7 mouse cellular contexts compared by ENCODE assay signal in genomic region chr9:21918692-21919384, GRCm38 (mm10). TPM values are rescaled to one million over a fixed set of nuclear protein-coding genes. Genes with fewer than 3 reads are reported as not detected.
A peak's percentile ranks its signal among the peaks of the same experiment; 100 is the strongest.
DNase-seq lines count a peak whose midpoint lies in the region; ATAC-seq lines count a peak whose summit lies in the region.

No protein-coding gene starts in this region.

- DNase-seq in lung, postnatal 25 days (ENCODE audit: low spot score): no peak
- no peak for DNase-seq in kidney, postnatal 36 days
- DNase-seq in cerebellum, postnatal 25 days: no peak

- no peaks in the 10 kb centered on the region for H3K9me3 ChIP-seq in lung, embryonic 15.5 days
- no peaks in the 10 kb centered on the region for H3K9me3 ChIP-seq in forebrain, embryonic 13.5 days (replicated peaks)
- H3K9me3 ChIP-seq in limb, embryonic 12.5 days: no peaks in the 10 kb centered on the region
- H3K9me3 ChIP-seq in stomach, embryonic 15.5 days: no peaks in the 10 kb centered on the region

- peak overlapping the region; percentile 62 for H3K4me3 ChIP-seq in lung, embryonic 15.5 days
- H3K4me3 ChIP-seq in forebrain, embryonic 13.5 days: 0 out of 2 replicates have a peak overlapping the region, but pooled peaks have one; percentile 65
- peak overlapping the region; percentile 62; the same call in 1 of the 2 replicates for H3K4me3 ChIP-seq in limb, embryonic 12.5 days (replicated peaks)
- H3K4me3 ChIP-seq in stomach, embryonic 15.5 days (replicated peaks): peak overlapping the region; percentile 82; the same call in 1 of the 2 replicates

- WGBS in lung, embryonic 15.5 days: 16% methylated on average over 5 of the region's 5 CpGs
- 25% methylated on average over 5 of the region's 5 CpGs for WGBS in forebrain, embryonic 13.5 days
- 17% methylated on average over 5 of the region's 5 CpGs for WGBS in limb, embryonic 12.5 days
- WGBS in stomach, embryonic 15.5 days: 24% methylated on average over 5 of the region's 5 CpGs

- H3K4me1 ChIP-seq in lung, embryonic 15.5 days: peaks cover 23% of the 10 kb centered on the region
- H3K4me1 ChIP-seq in forebrain, embryonic 13.5 days: peaks cover 15% of the 10 kb centered on the region
- peaks cover 7% of the 10 kb centered on the region for H3K4me1 ChIP-seq in limb, embryonic 12.5 days (replicated peaks)
- H3K4me1 ChIP-seq in stomach, embryonic 15.5 days: peaks cover 9% of the 10 kb centered on the region

- no peak overlapping the region for H3K9ac ChIP-seq in lung, embryonic 15.5 days
- H3K9ac ChIP-seq in forebrain, embryonic 13.5 days: no peak overlapping the region
- H3K9ac ChIP-seq in limb, embryonic 12.5 days (replicated peaks): no peak overlapping the region
- H3K9ac ChIP-seq in stomach, embryonic 15.5 days: no peak overlapping the region

- peak overlapping the region; percentile 98 for H3K4me2 ChIP-seq in lung, embryonic 15.5 days
- H3K4me2 ChIP-seq in forebrain, embryonic 13.5 days: peak overlapping the region; percentile 90
- H3K4me2 ChIP-seq in limb, embryonic 12.5 days: peak overlapping the region; percentile 97
- H3K4me2 ChIP-seq in stomach, embryonic 15.5 days: peak overlapping the region; percentile 96

- H3K27ac ChIP-seq in lung, embryonic 15.5 days: peak overlapping the region; percentile 37
- no peak overlapping the region for H3K27ac ChIP-seq in forebrain, embryonic 13.5 days
- no peak overlapping the region for H3K27ac ChIP-seq in limb, embryonic 12.5 days
- 0 out of 2 replicates have a peak overlapping the region, but pooled peaks have one; percentile 2 for H3K27ac ChIP-seq in stomach, embryonic 15.5 days

- no peak for ATAC-seq in lung, embryonic 15.5 days (ENCODE audit: borderline replicate concordance, extremely low read depth, low FRiP score, low TSS enrichment)
- ATAC-seq in forebrain, embryonic 13.5 days: no peak
- ATAC-seq in limb, embryonic 12.5 days (ENCODE audit: insufficient number of reproducible peaks, insufficient read depth, low FRiP score, low TSS enrichment, low read depth): no peak
- no peak for ATAC-seq in stomach, embryonic 15.5 days (ENCODE audit: insufficient read depth, low FRiP score, low read depth)

- H3K36me3 ChIP-seq in lung, embryonic 15.5 days: no peaks in the 10 kb centered on the region
- H3K36me3 ChIP-seq in forebrain, embryonic 13.5 days (ENCODE audit: poor library complexity, severe bottlenecking): peaks cover 10% of the 10 kb centered on the region; the same call in 1 of the 2 replicates
- peaks cover 8% of the 10 kb centered on the region for H3K36me3 ChIP-seq in limb, embryonic 12.5 days
- no peaks in the 10 kb centered on the region for H3K36me3 ChIP-seq in stomach, embryonic 15.5 days

- peaks cover 4% of the 10 kb centered on the region for H3K27me3 ChIP-seq in lung, embryonic 15.5 days
- peaks cover 22% of the 10 kb centered on the region for H3K27me3 ChIP-seq in forebrain, embryonic 13.5 days
- H3K27me3 ChIP-seq in limb, embryonic 12.5 days: peaks cover 26% of the 10 kb centered on the region
- no peaks in the 10 kb centered on the region for H3K27me3 ChIP-seq in stomach, embryonic 15.5 days (replicated peaks)

RNA-seq across cellular contexts. Expression of gene Rab3d, which starts 0.8 kb away (rescaled TPM):
- polyA plus RNA-seq in lung, embryonic 15.5 days (2015; fragmentation: Nextera tagmentation; extraction: Ambion mirVana): 15.3 and 20.2 TPM in 2 replicates
- polyA plus RNA-seq in forebrain, embryonic 13.5 days (2015; fragmentation: Nextera tagmentation; extraction: Ambion mirVana): 18.3 and 21.0 TPM in 2 replicates
- 7.3 and 8.8 TPM in 2 replicates for polyA plus RNA-seq in limb, embryonic 12.5 days (2016; fragmentation: Nextera tagmentation; extraction: Ambion mirVana)
- polyA plus RNA-seq in stomach, embryonic 15.5 days (2015; fragmentation: Nextera tagmentation; extraction: Ambion mirVana): 72.0 and 75.8 TPM in 2 replicates

RNA-seq across cellular contexts. Expression of gene Ccdc159, which starts 8.4 kb away (rescaled TPM):
- polyA plus RNA-seq in lung, embryonic 15.5 days (2015; fragmentation: Nextera tagmentation; extraction: Ambion mirVana): 3.2 and 4.6 TPM in 2 replicates
- polyA plus RNA-seq in forebrain, embryonic 13.5 days (2015; fragmentation: Nextera tagmentation; extraction: Ambion mirVana): 5.0 and 6.6 TPM in 2 replicates
- 5.2 and 5.7 TPM in 2 replicates for polyA plus RNA-seq in limb, embryonic 12.5 days (2016; fragmentation: Nextera tagmentation; extraction: Ambion mirVana)
- 4.4 and 5.2 TPM in 2 replicates for polyA plus RNA-seq in stomach, embryonic 15.5 days (2015; fragmentation: Nextera tagmentation; extraction: Ambion mirVana)

RNA-seq across cellular contexts. Expression of gene Tmem205, which starts 8.5 kb away (rescaled TPM):
- 51.9 and 52.6 TPM in 2 replicates for polyA plus RNA-seq in lung, embryonic 15.5 days (2015; fragmentation: Nextera tagmentation; extraction: Ambion mirVana)
- 42.2 and 42.3 TPM in 2 replicates for polyA plus RNA-seq in forebrain, embryonic 13.5 days (2015; fragmentation: Nextera tagmentation; extraction: Ambion mirVana)
- 33.4 and 39.4 TPM in 2 replicates for polyA plus RNA-seq in limb, embryonic 12.5 days (2016; fragmentation: Nextera tagmentation; extraction: Ambion mirVana)
- polyA plus RNA-seq in stomach, embryonic 15.5 days (2015; fragmentation: Nextera tagmentation; extraction: Ambion mirVana): 70.7 and 74.5 TPM in 2 replicates

RNA-seq across cellular contexts. Expression of gene Plppr2, which starts 18.0 kb away (rescaled TPM):
- polyA plus RNA-seq in lung, embryonic 15.5 days (2015; fragmentation: Nextera tagmentation; extraction: Ambion mirVana): 7.8 and 8.0 TPM in 2 replicates
- polyA plus RNA-seq in forebrain, embryonic 13.5 days (2015; fragmentation: Nextera tagmentation; extraction: Ambion mirVana): 37.8 and 44.1 TPM in 2 replicates
- polyA plus RNA-seq in limb, embryonic 12.5 days (2016; fragmentation: Nextera tagmentation; extraction: Ambion mirVana): 9.3 and 11.9 TPM in 2 replicates
- 7.9 and 8.1 TPM in 2 replicates for polyA plus RNA-seq in stomach, embryonic 15.5 days (2015; fragmentation: Nextera tagmentation; extraction: Ambion mirVana)

RNA-seq across cellular contexts. Expression of gene Swsap1, which starts 36.7 kb away (rescaled TPM):
- 6.5 and 6.7 TPM in 2 replicates for polyA plus RNA-seq in lung, embryonic 15.5 days (2015; fragmentation: Nextera tagmentation; extraction: Ambion mirVana)
- 8.6 and 12.1 TPM in 2 replicates for polyA plus RNA-seq in forebrain, embryonic 13.5 days (2015; fragmentation: Nextera tagmentation; extraction: Ambion mirVana)
- polyA plus RNA-seq in limb, embryonic 12.5 days (2016; fragmentation: Nextera tagmentation; extraction: Ambion mirVana): 7.3 and 7.4 TPM in 2 replicates
- 6.2 and 6.6 TPM in 2 replicates for polyA plus RNA-seq in stomach, embryonic 15.5 days (2015; fragmentation: Nextera tagmentation; extraction: Ambion mirVana)

Comparison
In these comparisons a context has a peak if more than half of its experiments do, and no peak if none do; other contexts are left out.
1. H3K27ac ChIP-seq: peak in lung, embryonic 15.5 days (single experiment) and stomach, embryonic 15.5 days (single experiment); none in forebrain, embryonic 13.5 days (single experiment) and limb, embryonic 12.5 days (single experiment).
2. Peak in every context shown above with its lines, with median percentiles within 50 percentile points of each other: H3K4me2 ChIP-seq and H3K4me3 ChIP-seq.